Mouse (Mus musculus): ENCODE measurements around the gene F3.
"Not testable (repeated sequence)": the region's sequence is repeated elsewhere in the genome, so short reads cannot be mapped to it uniquely, and the experiment has no call there.

Gene F3

DNA sequence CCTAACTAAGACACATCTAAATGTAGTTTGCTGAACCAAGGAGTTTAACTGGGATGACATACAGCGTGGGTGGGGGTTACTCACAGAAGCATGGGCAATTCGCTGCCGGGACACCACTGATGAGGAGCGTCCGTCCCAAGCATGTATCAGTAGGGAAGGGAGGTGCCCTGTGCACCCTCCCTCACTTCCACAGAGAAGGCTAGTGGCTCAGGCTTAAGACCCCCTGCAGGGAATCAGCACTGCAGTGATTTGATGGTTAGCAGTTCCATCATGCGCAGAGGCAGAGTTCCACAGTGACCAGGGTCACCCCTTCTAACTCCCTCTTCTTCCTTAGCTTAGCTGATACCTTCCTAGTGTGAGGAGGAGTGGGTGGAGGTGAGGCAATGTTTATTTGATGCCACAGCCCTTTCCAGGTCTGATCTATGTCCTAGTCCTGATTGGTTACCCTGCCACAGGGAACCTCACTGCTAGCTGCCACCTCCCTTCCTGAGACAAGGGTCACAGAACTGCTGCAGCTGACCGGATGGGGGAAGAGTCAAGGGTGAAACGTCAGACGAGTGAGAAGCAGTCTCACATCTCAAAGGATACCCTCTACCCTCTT, 15.5 kb downstream of the F3 start:
- peak in 1 of 2 experiments; percentile 58 for DNase-seq (ENCODE audit: low spot score in 2 of 2)

DNA sequence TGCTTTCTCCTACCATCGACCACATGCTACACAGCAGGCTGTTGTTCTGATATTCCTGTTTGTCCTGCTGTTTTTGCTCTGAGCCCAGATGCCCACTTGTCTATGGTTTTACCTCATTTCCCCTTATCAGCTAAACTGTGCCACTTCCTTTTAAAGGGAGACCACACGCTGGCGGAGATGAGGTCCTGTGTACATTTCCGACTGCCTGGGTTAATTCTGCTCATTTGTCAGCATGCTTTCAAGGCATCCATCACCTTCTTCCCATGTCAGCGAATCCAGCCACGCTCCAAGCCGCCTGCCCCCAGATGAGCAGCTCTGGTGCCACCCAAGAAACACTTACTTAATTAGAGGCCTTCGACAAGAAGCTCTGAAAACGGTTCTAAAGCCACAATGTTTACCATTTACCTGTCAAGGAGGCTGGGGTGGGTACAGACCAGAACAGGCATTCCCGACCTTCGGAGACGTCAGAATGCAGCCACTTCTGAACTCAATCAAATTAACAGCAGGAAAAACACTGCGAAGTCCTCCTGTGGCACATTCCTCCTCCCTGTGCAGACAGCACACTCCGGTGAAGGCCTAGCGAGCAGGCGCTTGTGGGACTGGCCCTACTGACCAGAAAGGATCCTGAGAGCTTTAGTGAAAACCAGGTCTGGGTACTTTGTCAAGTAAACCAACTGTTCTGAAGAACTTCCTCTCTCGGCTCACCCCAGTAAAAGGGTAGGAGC, 16.3 kb downstream of the F3 start:
- peak in 1 of 2 experiments; percentile 54 for DNase-seq (ENCODE audit: low spot score in 2 of 2)

DNA sequence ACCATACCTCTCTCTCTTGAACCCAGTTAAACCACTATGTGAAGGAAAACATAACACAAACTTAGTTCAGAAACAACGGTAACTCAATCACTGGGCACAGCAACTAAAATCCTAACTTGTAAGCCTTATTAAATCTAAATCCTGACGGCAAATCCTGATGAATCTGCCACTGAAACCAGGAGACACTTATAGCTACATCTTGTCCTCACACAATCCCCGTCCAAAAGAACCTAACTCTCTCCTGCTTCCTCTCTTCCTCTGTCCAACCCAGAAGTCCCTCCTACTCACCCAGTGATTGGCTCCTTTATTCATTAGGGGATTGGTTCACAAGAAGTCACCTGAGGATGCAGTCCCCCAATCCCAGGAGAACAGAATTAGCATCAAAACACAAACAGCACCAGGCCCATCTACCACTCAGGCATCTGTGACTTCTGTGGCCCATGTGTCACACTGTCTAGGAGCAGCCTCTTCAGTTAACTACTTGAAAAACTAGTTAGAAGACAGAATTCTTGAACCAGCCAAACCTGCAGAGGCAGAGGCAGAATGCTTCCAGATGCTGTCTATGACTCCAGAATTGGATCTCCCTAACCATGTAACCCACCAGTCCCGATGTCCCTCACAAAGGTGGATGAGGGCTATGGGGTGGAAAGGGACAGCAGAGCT, 18.0 kb downstream of the F3 start:
- peak in 1 of 2 experiments; percentile 10 for DNase-seq (ENCODE audit: low spot score in 2 of 2)

DNA sequence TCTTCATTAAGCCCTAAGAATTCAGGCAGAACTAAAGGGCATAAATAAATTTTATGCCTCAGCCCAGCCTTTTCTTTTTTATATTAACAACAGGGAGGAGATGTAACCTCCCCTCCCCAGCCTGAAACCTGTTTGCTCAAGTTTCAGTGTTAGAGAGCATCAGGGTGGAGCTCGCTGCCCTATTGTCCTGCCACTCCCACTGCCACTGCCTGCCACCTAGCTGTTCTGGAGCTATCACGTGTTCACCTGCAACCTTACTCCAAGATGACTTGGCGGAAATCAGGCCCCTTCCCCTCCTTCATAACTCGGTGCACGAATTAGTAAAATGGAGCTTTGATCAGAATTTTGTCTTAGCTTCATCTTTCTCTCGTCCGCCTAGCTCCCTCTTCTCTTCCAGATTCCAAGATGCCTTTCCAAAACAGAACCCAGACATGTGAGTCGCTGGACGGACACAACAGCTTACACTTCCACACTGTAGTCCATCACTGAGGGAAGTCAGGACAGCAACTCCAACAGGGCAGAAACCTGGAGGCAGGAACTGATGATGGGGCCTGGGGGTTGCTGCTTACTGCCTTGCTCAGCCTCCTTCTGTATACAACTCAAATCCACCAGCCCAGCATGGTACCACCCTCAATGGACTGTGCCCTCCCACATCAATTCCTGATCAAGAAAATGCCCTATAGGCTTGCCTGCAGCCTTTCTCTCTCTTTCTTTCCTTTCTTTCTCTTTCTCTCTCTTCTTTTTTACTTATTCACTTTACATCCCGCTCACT, 31.2 kb downstream of the F3 start:
- not testable (repeated sequence) for DNase-seq (ENCODE audit: low spot score in 2 of 2)

DNA sequence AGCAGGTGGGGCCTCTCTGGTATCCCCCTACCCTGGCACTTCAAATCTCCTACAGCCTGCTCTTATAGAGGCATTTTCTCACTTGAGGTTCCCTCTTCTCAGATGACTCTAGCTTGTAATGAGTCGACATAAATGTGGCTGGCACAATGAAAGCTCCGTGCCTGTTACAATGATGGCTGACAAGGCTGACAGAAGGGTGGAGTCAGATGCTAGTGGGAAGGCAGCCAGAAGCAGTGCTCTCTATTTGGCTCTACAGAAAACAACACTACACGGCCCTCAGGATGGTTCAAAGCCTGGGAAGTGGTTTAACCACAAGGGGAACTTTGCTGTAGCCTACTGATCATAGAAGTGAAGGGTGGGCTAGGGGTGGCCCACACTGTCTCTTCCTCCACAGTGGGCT, 31.8 kb downstream of the F3 start:
- no peak for DNase-seq (ENCODE audit: low spot score in 2 of 2)

DNA sequence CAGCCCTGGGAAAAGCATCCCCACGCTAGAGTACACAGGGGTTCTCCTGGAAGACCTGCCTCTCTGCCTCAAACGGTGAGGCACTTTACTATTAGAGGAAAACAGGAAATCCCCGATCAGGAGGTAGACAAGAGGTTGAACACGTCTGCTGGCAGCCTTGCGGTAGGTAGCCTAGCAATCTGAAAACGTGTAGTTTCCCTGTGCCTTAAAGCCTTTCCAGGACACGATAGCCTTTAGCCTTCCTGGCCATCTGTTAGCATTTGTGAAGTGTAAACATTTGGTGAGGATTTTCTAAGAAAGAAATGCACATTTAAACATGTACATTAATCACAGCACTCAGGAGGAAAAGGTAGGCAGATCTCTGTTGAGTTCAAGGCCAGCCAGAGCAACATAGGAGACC, 35.0 kb downstream of the F3 start:
- no peak for DNase-seq (ENCODE audit: low spot score in 2 of 2)

DNA sequence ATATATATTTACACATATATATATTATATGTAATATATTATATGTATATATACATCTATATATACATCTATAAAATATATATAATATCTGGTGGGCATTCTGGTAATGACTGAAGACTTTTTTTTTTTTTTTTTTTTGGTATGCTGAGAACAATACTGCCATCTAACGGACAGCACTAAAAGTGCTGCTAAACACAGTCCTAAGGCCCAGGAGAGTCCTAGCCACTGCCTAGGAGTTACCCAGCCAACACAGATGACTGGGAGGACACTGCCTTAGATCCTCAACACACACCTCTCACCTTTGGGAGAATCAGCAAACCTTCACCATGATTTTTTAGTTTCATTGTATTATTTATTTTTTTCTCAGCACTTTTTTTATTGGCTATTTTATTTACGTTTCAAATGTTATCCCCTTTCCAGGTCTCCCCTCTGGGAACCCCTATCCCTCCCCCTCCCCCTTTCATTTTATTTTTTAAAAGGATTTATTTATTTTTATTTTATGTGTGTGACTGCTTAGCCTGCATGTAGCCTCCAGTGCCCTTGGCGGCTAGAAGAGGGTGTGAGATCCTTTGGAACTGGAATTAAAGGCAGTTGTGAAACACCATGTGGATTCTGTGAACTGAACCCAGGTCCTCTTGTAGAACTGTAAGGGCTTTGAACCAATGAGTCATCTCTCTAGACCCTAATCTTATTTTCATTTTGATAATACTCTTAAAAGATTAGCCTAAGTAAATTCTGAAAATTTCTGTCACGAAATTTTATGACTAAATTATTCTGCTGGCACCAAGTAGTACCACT, 38.9 kb downstream of the F3 start:
- DNase-seq (ENCODE audit: low spot score in 2 of 2) = no peak

DNA sequence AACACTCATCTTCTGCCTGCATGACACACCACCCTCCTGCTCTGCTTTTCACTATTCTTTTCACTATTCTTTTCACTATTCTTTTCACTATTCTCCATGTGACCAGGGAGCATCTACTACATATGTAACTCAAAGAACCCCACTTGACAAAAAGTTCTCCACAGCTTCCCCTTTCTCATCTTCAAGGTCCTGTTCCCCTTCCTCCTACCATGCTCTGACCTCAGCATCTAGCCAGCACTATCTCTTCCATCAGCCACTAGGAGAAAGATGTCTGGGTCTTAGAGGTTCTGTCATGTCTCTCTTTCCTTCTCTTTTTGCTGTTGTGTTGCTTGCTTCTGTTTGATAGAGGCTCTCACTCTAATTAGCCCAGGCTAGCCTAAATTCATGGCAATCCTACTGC, 42.7 kb downstream of the F3 start:
- DNase-seq (ENCODE audit: low spot score in 2 of 2) = no peak

DNA sequence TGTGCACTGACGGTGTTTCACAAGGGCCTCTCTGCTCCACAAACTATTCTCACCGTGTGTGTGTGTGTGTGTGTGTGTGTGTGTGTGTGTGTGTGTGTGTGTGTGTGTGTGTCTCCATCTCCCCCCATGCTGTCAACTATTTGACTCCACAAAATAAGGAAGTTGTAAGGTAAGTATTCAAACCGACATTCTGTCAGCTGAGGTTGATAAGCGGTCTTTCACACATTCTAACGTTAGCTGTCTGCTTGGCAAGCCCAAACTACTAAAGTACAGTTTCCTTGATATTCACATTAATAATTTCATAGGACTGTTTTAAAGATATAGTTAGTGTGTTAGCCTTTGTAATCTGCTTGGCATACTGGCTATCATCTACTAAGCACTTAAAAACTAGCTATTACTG, 43.5 kb downstream of the F3 start:
- no peak for DNase-seq (ENCODE audit: low spot score in 2 of 2)

DNA sequence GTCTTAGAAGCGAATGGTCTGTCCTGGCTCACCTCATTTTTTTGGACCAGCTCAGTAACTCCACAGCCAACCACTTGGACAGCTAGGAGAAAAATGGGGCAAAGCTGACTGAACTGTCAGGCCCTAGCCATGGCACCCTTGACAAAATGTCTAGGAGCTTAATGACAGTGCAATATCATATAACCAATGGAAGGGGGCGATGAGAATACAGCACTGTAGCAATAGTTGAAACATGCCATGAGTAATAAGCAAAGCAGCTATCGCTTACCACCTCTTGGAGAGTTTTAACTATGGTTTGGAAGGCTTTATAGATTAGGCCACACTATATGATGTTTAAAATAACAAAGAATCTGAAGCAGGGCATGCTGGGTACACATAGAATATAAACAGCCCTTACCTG, 45.4 kb downstream of the F3 start:
- no peak for DNase-seq (ENCODE audit: low spot score in 2 of 2)

DNA sequence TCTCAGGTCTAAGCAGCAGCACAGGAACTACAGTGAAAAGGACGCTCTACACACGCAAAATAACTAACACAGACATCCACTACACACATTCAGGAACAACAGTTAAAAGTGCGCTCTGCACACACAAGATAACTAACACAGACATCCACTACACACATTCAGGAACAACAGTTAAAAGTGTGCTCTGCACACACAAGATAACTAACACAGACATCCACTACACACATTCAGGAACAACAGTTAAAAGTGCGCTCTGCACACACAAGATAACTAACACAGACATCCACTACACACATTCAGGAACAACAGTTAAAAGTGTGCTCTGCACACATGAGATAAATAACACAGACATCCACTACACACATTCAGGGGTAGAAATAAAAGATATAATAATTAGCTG, 50.0 kb downstream of the F3 start:
- not testable (repeated sequence) for DNase-seq (ENCODE audit: low spot score in 2 of 2)

DNA sequence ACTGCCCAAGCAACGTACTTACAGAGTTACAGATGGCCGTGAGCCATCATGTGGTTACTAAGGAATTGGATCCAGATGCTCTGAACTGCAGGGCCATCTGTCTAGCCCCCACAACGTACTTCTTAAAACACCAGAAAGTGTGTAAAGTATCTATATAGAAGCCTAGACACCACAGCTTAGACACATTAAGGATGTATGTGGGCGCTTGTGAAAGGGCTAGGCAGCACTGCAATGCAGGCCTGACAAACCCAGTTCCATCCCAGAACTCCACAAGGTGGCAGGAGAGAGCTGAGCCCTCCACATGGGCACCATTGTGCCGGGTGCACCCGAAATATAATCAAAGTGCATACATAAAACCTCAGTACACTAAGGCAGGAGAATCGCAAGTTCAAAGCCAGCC, 54.6 kb downstream of the F3 start:
- peak in 1 of 2 experiments; percentile 21 for DNase-seq (ENCODE audit: low spot score in 2 of 2)

DNA sequence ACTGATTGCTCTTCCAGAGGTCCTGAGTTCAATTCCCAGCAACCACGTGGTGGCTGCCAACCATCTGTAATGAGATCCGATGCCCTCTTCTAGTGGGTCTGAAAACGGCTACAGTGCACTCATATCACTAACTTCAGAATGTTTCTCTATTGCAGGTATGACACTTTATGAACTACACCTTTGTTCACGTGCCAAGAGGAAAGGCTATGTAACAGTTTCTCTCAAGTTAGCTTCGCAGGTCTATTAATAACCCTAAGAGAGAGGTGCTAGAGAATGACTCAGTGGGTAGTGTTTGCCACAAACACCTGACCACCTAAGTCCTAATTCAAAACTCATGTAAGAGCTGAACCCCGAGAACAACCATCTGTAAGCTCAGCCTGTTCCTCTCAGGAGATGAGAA, 59.7 kb downstream of the F3 start:
- no peak for DNase-seq (ENCODE audit: low spot score in 2 of 2)
